Mouse (Mus musculus): ENCODE measurements around the gene Tmem198. TPM values are rescaled to one million over a fixed set of nuclear protein-coding genes. Genes with fewer than 3 reads are reported as not detected.

The Tmem198 gene
- polyA plus RNA-seq, 1 experiment, result 3.0 TPM

GRCm38 (mm10) chr1:75487040-75487404 is 7.7 kb downstream of the Tmem198 start:
- Histone ChIP-seq H3K4me1 (replicated peaks; ENCODE audit: control insufficient read depth, insufficient read depth, low read length) (peaks cover 6% of the 10 kb centered on the region; the same call in 1 of the 2 replicates), H3K27me3 (ENCODE audit: control insufficient read depth, insufficient read depth, low read length) (peaks cover 12% of the 10 kb centered on the region; the same call in 1 of the 2 replicates), H3K36me3 (ENCODE audit: control insufficient read depth, insufficient read depth, low read length) (no peaks in the 10 kb centered on the region), H3K27ac (ENCODE audit: control insufficient read depth, insufficient read depth, low read length) (no peak overlapping the region), H3K4me3 (ENCODE audit: control insufficient read depth, insufficient read depth, low read length) (peak overlapping the region; percentile 44)
- DNase-seq, result no peak
- no peak for TF ChIP-seq CTCF (IDR thresholded peaks at IDR 0.05; ENCODE audit: borderline replicate concordance, control insufficient read depth, extremely low read depth, insufficient read depth, low read length, poor library complexity)
- TF ChIP-seq POLR2A (IDR thresholded peaks at IDR 0.05; ENCODE audit: control insufficient read depth, extremely low read depth, insufficient read depth, low read length, poor library complexity), result no peak
- 7% methylated on average over 13 of the region's 13 CpGs for WGBS

GRCm38 (mm10) chr1:75487405-75488161 is 8.3 kb downstream of the Tmem198 start:
- Histone ChIP-seq H3K27ac (ENCODE audit: control insufficient read depth, insufficient read depth, low read length) (no peak overlapping the region), H3K4me1 (replicated peaks; ENCODE audit: control insufficient read depth, insufficient read depth, low read length) (peaks cover 6% of the 10 kb centered on the region; the same call in 1 of the 2 replicates), H3K27me3 (ENCODE audit: control insufficient read depth, insufficient read depth, low read length) (peaks cover 12% of the 10 kb centered on the region; the same call in 1 of the 2 replicates), H3K4me3 (ENCODE audit: control insufficient read depth, insufficient read depth, low read length) (peak overlapping the region; percentile 44), H3K36me3 (ENCODE audit: control insufficient read depth, insufficient read depth, low read length) (no peaks in the 10 kb centered on the region)
- no peak for TF ChIP-seq POLR2A (IDR thresholded peaks at IDR 0.05; ENCODE audit: control insufficient read depth, extremely low read depth, insufficient read depth, low read length, poor library complexity)
- no peak for TF ChIP-seq CTCF (IDR thresholded peaks at IDR 0.05; ENCODE audit: borderline replicate concordance, control insufficient read depth, extremely low read depth, insufficient read depth, low read length, poor library complexity)
- WGBS, result 3% methylated on average over 62 of the region's 62 CpGs
- peak; percentile 70 for DNase-seq

- TF ChIP-seq CTCF (IDR thresholded peaks at IDR 0.05; ENCODE audit: borderline replicate concordance, control insufficient read depth, extremely low read depth, insufficient read depth, low read length, poor library complexity), result no peak
- Histone ChIP-seq H3K27ac (ENCODE audit: control insufficient read depth, insufficient read depth, low read length) (no peak overlapping the region), H3K4me1 (replicated peaks; ENCODE audit: control insufficient read depth, insufficient read depth, low read length) (peaks cover 6% of the 10 kb centered on the region; the same call in 1 of the 2 replicates), H3K36me3 (ENCODE audit: control insufficient read depth, insufficient read depth, low read length) (no peaks in the 10 kb centered on the region), H3K27me3 (ENCODE audit: control insufficient read depth, insufficient read depth, low read length) (peaks cover 12% of the 10 kb centered on the region; the same call in 1 of the 2 replicates), H3K4me3 (ENCODE audit: control insufficient read depth, insufficient read depth, low read length) (no peak overlapping the region)
- DNase-seq, result no peak
- WGBS, result 94% methylated on average over 34 of the region's 34 CpGs
Observed at GRCm38 (mm10) chr1:75490785-75491551, 11.6 kb downstream of the Tmem198 start.

- Histone ChIP-seq H3K4me3 (ENCODE audit: control insufficient read depth, insufficient read depth, low read length) (no peak overlapping the region), H3K36me3 (ENCODE audit: control insufficient read depth, insufficient read depth, low read length) (no peaks in the 10 kb centered on the region), H3K27me3 (ENCODE audit: control insufficient read depth, insufficient read depth, low read length) (peaks cover 4% of the 10 kb centered on the region; the same call in 1 of the 2 replicates), H3K4me1 (replicated peaks; ENCODE audit: control insufficient read depth, insufficient read depth, low read length) (no peaks in the 10 kb centered on the region; the same call in 1 of the 2 replicates), H3K27ac (ENCODE audit: control insufficient read depth, insufficient read depth, low read length) (no peak overlapping the region)
- 90% methylated on average over 24 of the region's 24 CpGs for WGBS
- DNase-seq, result no peak
- TF ChIP-seq POLR2A (IDR thresholded peaks at IDR 0.05; ENCODE audit: control insufficient read depth, extremely low read depth, insufficient read depth, low read length, poor library complexity) (no peak), CTCF (IDR thresholded peaks at IDR 0.05; ENCODE audit: borderline replicate concordance, control insufficient read depth, extremely low read depth, insufficient read depth, low read length, poor library complexity) (no peak)
Observed at GRCm38 (mm10) chr1:75492579-75493170, 13.3 kb downstream of the Tmem198 start.

DNA sequence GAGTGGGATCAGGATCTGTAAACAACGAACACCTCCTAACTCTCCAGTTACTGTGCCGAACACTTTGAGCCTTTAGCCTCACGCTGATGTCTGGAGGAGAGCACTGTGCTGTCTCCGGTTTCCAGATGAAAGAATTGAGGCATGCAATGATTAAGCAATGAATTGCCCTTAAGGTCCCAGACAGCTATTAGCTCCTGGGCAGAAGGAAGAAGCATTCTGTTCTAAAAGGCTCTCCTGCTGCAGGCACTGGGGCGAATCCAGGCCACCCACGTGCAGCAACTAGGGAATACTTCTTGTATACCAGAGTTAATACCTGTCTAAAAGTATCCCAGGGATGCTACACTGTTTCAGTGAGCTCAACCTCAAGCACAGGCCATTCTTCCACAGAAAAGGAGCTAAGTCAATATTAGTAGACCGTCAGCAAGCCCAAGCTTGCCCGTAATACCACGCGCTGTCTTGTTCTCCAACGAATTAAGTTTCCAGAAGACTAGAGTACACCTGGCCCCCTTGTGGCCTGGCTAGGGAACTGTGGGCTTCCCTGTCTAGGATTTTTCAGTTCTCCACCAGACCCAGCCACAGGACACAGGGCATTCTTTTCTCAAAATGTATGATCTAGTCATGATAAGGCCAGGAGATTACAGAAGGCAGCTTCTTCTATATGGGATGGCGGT is 15.7 kb downstream of the Tmem198 start:
- Histone ChIP-seq H3K4me1 (replicated peaks; ENCODE audit: control insufficient read depth, insufficient read depth, low read length) (no peaks in the 10 kb centered on the region), H3K27ac (ENCODE audit: control insufficient read depth, insufficient read depth, low read length) (no peak overlapping the region; the same call in 1 of the 2 replicates), H3K36me3 (ENCODE audit: control insufficient read depth, insufficient read depth, low read length) (no peaks in the 10 kb centered on the region), H3K4me3 (ENCODE audit: control insufficient read depth, insufficient read depth, low read length) (no peak overlapping the region), H3K27me3 (ENCODE audit: control insufficient read depth, insufficient read depth, low read length) (no peaks in the 10 kb centered on the region)
- TF ChIP-seq CTCF (IDR thresholded peaks at IDR 0.05; ENCODE audit: borderline replicate concordance, control insufficient read depth, extremely low read depth, insufficient read depth, low read length, poor library complexity) (no peak), POLR2A (IDR thresholded peaks at IDR 0.05; ENCODE audit: control insufficient read depth, extremely low read depth, insufficient read depth, low read length, poor library complexity) (no peak)
- WGBS, result 67% methylated on average over 12 of the region's 12 CpGs
- DNase-seq, result peak; percentile 25

DNA sequence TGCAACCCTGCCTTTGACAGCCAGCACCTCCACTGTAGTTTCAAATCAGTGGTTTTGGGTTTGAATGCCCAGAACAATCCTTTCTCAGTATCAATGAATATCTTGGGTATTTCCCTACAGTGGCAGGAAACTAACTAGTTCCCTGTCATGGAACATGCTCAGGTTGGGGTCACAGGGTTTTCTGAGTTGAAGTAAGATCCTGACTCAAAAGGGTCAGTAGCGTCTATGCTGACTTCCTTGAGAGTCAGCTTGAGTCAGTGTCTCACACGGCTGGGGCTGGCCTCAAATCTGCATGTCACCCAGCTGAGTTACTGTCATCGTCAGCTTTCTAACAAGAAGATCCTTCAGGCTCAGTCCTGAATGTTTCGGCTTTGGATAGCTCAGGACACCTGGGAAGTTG is 19.6 kb downstream of the Tmem198 start:
- Histone ChIP-seq H3K27ac (ENCODE audit: control insufficient read depth, insufficient read depth, low read length) (no peak overlapping the region), H3K4me3 (ENCODE audit: control insufficient read depth, insufficient read depth, low read length) (no peak overlapping the region), H3K4me1 (replicated peaks; ENCODE audit: control insufficient read depth, insufficient read depth, low read length) (no peaks in the 10 kb centered on the region), H3K27me3 (ENCODE audit: control insufficient read depth, insufficient read depth, low read length) (no peaks in the 10 kb centered on the region), H3K36me3 (ENCODE audit: control insufficient read depth, insufficient read depth, low read length) (no peaks in the 10 kb centered on the region)
- WGBS, result 86% methylated on average over 4 of the region's 4 CpGs
- TF ChIP-seq POLR2A (IDR thresholded peaks at IDR 0.05; ENCODE audit: control insufficient read depth, extremely low read depth, insufficient read depth, low read length, poor library complexity), result no peak
- no peak for TF ChIP-seq CTCF (IDR thresholded peaks at IDR 0.05; ENCODE audit: borderline replicate concordance, control insufficient read depth, extremely low read depth, insufficient read depth, low read length, poor library complexity)
- DNase-seq, result no peak

All from thymus, adult 2 months (tissue).